Mouse (Mus musculus): ENCODE measurements around the gene Skil.
A peak's percentile ranks its signal among the peaks of the same experiment; 100 is the strongest.
"Not testable (repeated sequence)": the region's sequence is repeated elsewhere in the genome, so short reads cannot be mapped to it uniquely, and the experiment has no call there.

Gene Skil

GRCm38 (mm10) chr3:31134246-31134645 lies 39.4 kb downstream of the Skil start:
- no peak for DNase-seq

DNA sequence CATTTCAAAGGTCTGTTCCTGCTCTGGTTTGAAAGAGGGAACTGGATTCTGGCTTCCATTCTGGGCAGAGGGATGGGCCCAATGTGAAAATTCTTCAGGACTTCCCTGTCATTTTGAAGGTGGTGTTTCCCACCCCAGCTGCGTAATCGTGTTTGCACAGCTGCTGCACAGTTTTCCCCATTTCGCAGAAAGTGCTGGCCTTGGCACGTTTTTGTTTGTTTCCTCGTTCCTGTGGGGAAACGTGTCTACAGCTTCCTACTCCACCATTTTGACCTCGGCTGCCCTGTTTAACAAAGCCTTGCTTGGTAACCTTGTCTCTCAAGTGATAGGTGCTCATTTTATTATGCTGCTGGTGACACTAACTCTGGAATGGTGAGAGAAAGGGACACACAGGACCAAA lies 39.8 kb downstream of the Skil start:
- peak; percentile 24 for DNase-seq

DNA sequence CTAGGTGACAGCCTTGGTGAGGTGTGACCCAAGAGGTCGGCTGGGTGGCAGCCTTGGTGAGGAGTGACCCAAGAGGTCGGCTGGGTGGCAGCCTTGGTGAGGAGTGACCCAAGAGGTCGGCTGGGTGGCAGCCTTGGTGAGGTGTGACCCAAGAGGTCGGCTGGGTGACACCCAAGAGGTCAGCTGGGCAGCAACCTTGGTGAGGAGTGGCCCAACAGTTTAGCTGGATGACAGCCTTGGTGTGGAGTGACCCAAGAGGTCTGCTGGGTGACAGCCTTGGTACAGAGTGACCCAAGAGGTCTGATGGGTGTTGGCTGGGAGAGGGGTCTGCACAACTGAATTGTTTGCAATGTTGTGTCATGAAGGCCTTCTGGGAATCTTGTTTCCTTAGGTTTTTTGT lies 41.7 kb downstream of the Skil start:
- not testable (repeated sequence) for DNase-seq

DNA sequence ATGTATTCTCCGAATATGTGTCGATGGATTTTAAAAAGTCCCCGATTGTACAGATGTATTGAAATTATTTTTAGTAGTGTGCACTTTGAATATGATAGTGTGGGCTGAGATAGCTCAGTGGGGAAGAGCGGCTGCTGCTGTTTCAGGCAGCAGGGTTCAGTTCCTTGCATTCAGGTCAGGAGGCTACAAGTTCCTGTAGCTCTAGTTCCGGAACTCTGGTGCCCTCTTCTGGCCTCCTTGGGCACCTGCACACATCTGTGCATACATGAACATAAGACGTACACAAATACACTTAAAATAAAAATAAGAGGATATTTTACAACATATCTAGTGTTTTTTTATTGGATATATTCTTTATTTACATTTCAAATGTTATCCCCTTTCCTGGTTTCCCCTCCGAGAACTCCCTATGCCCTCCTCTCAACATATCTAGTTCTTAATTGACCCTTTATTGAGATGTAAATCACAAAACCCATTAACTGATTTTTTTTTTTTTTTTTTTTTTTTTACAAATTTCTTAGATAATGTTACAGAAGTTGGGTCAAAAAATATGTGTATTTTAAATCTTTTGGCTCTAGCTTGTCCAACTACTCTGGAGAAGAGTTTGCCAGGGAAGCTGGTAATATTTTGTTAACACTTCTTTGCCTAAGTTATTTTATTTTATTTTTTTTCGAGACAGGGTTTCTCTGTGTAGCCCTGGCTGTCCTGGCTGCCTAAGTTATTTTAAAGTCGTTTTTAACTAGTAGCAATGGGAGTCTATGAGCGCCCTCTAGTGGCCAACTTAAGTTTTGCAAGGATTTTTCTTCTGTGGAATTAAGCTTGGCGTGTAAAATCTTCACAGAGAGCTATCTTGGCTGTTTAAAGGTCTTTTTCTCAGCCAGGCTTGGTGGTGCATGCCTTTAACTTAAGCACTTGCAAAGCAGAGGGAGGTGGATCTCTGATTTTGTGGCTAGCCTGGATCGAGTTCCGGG lies 43.9 kb downstream of the Skil start:
- peak; percentile 78 for DNase-seq

DNA sequence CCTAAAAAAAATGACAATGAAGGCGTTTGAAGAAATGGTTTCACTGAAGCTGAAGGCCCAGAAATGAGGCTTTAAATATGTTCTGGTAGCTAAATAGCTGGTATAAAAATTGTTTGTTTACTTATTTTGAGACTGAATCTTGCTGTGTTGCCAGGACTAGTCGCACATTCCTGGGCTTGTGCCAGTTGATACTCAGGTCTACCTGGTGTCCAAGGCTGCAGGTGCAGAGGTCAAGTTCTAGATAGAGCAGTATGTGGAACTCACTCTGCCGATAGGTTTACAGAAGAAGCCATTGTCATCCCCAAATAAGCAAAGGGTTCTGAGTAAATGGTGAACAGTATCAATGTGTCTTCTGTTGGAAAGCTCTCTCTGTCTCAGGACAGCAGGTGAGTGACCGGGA lies 46.8 kb downstream of the Skil start:
- no peak for DNase-seq

GRCm38 (mm10) chr3:31145222-31145621 lies 50.4 kb downstream of the Skil start:
- DNase-seq = not testable (repeated sequence)

DNA sequence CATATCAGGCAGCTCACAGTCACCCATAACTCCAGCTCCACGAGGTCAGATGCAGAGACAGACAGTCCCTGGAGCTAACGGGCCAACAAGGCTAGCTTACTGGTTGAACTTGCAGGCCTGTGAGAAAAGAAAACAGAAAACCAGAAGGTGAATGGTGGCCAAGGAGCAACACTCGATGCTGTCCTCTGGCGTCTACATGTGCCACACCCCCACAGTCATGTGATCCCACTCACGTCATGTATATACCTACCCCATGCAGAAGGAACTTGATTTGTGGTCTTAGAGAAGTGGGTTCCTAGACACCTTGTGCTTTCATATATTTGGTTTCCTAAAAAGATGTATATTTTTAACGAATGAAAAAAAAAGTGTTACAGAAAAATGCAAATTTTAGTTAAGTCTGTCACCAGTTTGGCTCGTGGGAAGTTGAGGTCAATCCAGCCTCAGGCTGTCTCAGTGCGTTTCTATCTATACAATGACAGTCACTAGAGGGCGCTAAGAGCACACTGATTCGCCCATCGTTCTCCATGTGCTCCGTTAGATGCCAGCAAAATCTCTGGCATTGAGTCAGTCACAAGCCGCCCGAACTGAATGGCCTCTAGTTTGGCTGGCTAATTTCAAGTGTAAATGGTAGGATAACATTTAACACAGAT lies 50.9 kb downstream of the Skil start:
- DNase-seq = peak; percentile 93

DNA sequence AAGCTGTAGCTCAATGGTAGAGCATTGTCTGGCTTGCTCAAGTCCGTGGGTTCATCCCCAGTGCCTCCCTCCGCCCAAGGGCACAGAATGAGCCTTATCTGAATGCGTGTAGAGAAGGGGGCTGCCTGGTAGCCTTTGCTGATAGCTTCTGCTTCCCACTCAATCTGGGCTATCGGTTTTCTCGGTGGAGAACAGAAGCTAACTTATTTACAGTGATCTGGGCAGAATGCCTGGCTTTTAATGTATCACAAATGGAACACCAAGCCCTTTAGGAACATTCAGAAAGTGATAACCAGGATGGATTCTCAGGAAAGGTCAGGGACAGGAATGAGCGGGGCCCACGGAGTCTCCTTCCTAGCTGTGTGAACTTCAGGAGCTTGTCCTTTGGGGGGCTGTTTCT lies 53.7 kb downstream of the Skil start:
- DNase-seq = no peak

DNA sequence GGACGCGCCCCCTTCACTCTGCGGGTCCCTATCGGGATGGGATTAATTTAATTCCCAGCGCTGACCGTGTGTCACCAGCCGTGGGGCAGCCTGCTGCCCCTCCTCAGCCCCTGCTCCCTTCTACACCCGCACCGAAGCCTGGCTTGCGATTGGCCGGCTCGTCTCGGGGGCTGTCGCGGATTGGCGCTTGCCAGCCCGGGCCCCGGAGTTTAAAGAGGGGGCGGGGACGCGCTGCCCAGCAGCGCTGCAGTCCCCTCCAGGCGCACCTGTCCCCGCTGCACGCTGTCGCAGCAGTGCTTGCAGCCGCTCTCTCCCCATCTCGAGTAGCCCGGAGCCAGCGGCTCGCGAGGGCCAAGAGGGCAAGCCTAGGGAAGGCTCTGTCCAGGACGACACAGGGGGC lies 54.8 kb downstream of the Skil start, which contains the start of gene Cldn11:
Gene Cldn11 (plus strand): TSS at position 215 of the 400 bp plus-strand sequence.
- DNase-seq = peak; percentile 87

- no peak for DNase-seq
Measured at GRCm38 (mm10) chr3:31152108-31152507, 57.2 kb downstream of the Skil start.

GRCm38 (mm10) chr3:31156126-31156525 lies 61.3 kb downstream of the Skil start:
- no peak for DNase-seq

- DNase-seq = no peak
Measured at GRCm38 (mm10) chr3:31157776-31158175, 62.9 kb downstream of the Skil start.

DNA sequence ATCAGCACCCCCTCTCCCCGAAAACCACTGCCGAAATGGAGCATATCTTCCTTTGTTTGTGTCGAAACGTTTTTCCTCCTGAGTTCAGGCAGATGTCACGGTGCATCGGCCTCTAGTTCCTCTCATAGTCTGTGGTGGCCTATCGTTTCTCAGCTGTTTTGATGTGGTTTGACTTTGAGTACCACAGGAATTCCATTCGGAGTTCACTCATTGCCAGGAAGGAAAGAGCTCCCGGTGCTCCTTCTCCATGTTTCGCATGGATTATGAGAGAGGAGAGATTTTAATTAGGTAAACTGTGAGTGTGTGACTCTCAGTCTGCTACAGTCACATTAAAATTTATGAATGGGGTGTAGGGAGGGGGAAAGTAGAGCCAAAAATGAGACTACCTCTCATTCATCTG lies 65.2 kb downstream of the Skil start:
- DNase-seq = no peak

DNA sequence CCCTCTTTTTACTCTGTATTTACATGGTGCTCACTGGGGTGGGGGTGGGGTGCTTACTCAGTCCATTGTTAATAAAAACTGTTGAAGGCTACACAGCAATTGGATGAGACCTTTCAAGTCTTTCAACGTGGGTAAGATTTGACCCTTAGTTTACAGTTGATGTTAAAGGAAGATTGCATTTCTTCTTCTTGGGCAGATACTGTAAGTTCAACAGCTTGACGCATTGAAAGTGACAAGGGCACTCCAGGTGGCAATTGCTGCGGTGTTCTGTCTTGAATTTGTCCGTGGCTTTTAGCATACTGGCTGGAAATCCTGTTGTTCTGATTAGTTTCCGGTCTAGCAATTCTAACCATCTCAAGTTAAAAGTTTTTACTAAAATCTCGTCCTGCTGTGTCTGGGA lies 66.5 kb downstream of the Skil start:
- DNase-seq = no peak

- DNase-seq = no peak
Measured at GRCm38 (mm10) chr3:31162860-31163259, 68.0 kb downstream of the Skil start.

- no peak for DNase-seq
Measured at GRCm38 (mm10) chr3:31165803-31166202, 70.9 kb downstream of the Skil start.

- DNase-seq = no peak
Measured at GRCm38 (mm10) chr3:31166365-31166871, 71.6 kb downstream of the Skil start.

All from embryo, embryonic 11 days (tissue).